Mouse (Mus musculus) bone marrow macrophage, adult 2 months (primary cell): ENCODE data around the gene Hnrnpr. TPM values are rescaled to one million over a fixed set of nuclear protein-coding genes. Genes with fewer than 3 reads are reported as not detected.

Experiments used
- H3K27ac ChIP-seq: 2 replicates; pipeline ENCODE4 v1.5.1; 2012; ENCODE audit warnings: low read depth, low read length; ENCODE audit not compliant: insufficient read depth
- H3K4me1 ChIP-seq: 2 replicates; pipeline ENCODE4 v1.6.1; 2012; ENCODE audit warnings: low read length; ENCODE audit not compliant: control insufficient read depth, insufficient read depth
- H3K4me3 ChIP-seq: 2 replicates; pipeline ENCODE4 v1.5.1; 2012; ENCODE audit warnings: mild to moderate bottlenecking, low read length, moderate library complexity; ENCODE audit not compliant: insufficient read depth
- CTCF ChIP-seq: IDR thresholded peaks from 2 replicates; pipeline ENCODE4 v1.5.1; 2012; ENCODE audit warnings: low read depth, mild to moderate bottlenecking, low read length, moderate library complexity
- POLR2A ChIP-seq: IDR thresholded peaks from 2 replicates; pipeline ENCODE4 v1.6.1; 2012; ENCODE audit warnings: mild to moderate bottlenecking, low read depth, low read length, borderline replicate concordance
- polyA plus RNA-seq: library from polyadenylated mRNA; stranded (reverse); fragments of >200 nt; gene quantifications from 2 replicates; pipeline ENCODE4 v1.2.4, GENCODE M21; 2012; ENCODE audit not compliant: missing spikeins, insufficient read depth, insufficient read length

Gene Hnrnpr
- polyA plus RNA-seq, 1 experiment = 57.9 TPM

- no peak for TF ChIP-seq POLR2A
- TF ChIP-seq CTCF = no peak
These were observed 2.4 kb upstream of the Hnrnpr start for GRCm38 (mm10) chr4:136308355-136308754.

DNA sequence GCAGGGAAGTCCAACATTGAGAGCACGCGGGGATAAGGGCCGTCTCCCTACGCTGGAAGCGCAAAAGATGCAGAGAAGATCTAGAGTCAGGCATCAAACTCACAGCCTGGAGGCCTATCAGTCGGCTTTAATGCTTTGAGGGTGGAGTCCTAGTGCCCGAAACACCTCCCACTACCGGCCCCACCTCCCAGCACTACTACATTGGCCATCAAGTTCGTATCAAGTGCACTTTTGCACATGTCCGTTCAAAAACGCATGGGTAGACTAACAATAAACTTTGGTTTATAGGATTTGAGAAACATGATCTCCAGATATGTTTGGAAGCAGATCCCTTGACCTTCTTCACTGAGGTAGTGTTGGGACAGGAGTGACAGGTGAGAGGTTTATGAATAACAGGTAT, 962 bp upstream of the Hnrnpr start:
- H3K4me1 ChIP-seq = peaks cover 8% of the 10 kb centered on the region
- H3K27ac ChIP-seq = peak overlapping the region; percentile 40
- peak overlapping the region; percentile 80 for H3K4me3 ChIP-seq
- TF ChIP-seq CTCF (no peak), POLR2A (no peak)

More at GRCm38 (mm10) chr4:136308355-136308754, 2.4 kb upstream of the Hnrnpr start:
- H3K4me3 ChIP-seq = no peak overlapping the region
- H3K27ac ChIP-seq = no peak overlapping the region
- peaks cover 6% of the 10 kb centered on the region for H3K4me1 ChIP-seq

GRCm38 (mm10) chr4:136311042-136311999, 579 bp downstream of the Hnrnpr start:
- H3K27ac ChIP-seq = peak overlapping the region; percentile 81
- H3K4me3 ChIP-seq = peak overlapping the region; percentile 93
- TF ChIP-seq POLR2A = no peak

DNA sequence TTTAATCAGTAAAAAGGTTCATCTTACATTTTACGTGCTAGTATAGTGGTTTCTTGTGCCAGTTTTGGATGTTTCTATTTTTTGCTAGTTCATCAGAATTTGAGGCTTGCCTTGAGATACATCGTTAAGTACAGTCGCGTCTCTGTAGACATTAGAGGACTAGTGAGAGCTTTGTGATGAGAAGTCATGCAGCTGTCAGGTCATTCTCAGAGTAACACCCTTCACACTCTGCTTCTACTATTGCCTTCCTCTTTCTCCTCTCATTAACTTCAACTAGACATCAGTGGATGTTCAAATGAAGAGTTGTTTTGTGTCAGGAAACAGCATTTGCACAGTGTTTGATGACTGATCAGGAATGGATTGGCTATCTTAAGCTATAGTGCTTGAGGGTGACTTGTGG, 1.9 kb downstream of the Hnrnpr start:
- TF ChIP-seq POLR2A (no peak), CTCF (no peak)
- no peak overlapping the region for H3K27ac ChIP-seq
- no peak overlapping the region for H3K4me3 ChIP-seq
- peaks cover 11% of the 10 kb centered on the region for H3K4me1 ChIP-seq

More at GRCm38 (mm10) chr4:136311042-136311999, 579 bp downstream of the Hnrnpr start:
- peaks cover 11% of the 10 kb centered on the region for H3K4me1 ChIP-seq

DNA sequence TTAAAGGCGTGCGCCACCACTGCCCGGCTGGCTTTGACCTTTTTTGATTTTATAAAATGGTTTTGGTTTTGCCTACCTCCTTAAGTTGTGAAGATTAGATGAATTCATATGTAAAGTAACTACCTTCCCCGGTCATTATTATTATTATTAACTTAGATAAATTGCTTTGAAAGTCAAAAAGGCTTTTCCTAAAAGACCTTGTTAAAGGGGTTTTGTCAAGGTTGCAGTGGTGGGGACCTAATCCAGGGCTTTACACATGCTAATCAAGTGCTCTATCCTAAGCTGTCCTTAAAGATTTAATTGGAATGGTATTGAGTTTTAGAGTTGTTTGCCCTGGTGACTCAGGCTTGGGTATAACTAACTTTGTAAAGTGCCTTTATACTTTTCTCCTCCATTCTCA, 6.9 kb downstream of the Hnrnpr start:
- no peak overlapping the region for H3K4me3 ChIP-seq
- H3K27ac ChIP-seq = no peak overlapping the region
- H3K4me1 ChIP-seq = peaks cover 26% of the 10 kb centered on the region
- no peak for TF ChIP-seq CTCF
- no peak for TF ChIP-seq POLR2A

DNA sequence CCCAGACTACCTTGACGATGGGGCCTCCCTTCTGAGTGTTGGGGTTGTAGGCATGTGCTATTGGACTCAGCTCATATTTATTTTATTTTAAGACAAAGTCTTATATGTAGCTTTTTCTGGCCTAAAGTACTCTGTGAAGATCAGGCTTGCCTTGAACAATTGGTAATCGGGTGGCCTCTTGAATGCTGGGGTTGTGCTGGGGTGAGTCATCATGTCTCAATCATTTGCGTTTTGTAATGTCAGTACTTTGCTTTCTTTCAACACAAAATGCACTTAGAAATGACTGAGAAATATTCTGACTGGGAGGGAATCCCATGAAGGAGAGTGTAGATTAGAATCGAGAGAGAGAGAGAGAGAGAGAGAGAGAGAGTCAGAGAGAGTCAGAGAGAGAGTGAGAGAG, 9.3 kb downstream of the Hnrnpr start:
- no peak overlapping the region for H3K27ac ChIP-seq
- H3K4me3 ChIP-seq = no peak overlapping the region
- peaks cover 18% of the 10 kb centered on the region for H3K4me1 ChIP-seq
- no peak for TF ChIP-seq POLR2A
- no peak for TF ChIP-seq CTCF

GRCm38 (mm10) chr4:136324226-136324625, 13.5 kb downstream of the Hnrnpr start:
- peaks cover 12% of the 10 kb centered on the region for H3K4me1 ChIP-seq
- H3K4me3 ChIP-seq = no peak overlapping the region
- TF ChIP-seq CTCF (no peak), POLR2A (no peak)
- no peak overlapping the region for H3K27ac ChIP-seq

- no peak for TF ChIP-seq POLR2A
- Histone ChIP-seq H3K27ac (no peak overlapping the region), H3K4me3 (no peak overlapping the region), H3K4me1 (no peaks in the 10 kb centered on the region)
These were observed 16.5 kb downstream of the Hnrnpr start for GRCm38 (mm10) chr4:136327238-136327637.

DNA sequence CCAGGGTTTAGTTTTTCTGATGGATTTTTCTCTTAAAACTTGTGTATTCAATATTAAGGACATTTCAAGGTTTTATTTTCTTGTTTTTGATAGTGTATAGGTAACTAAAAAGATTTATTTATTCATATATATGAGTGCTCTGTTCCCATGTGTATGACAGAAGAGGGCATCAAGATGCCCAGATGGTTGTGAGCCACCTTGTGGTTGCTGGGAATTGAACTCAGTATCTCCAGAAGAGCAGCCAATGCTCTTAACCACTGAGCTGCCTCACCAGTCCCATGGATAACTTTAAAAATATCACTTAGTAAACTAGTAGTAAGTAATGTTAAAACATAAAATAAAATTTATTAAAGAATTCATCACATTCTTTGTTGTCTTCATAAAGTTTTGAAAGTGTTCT, 17.4 kb downstream of the Hnrnpr start:
- Histone ChIP-seq H3K4me1 (no peaks in the 10 kb centered on the region), H3K4me3 (no peak overlapping the region), H3K27ac (no peak overlapping the region)
- TF ChIP-seq CTCF = no peak
- no peak for TF ChIP-seq POLR2A

DNA sequence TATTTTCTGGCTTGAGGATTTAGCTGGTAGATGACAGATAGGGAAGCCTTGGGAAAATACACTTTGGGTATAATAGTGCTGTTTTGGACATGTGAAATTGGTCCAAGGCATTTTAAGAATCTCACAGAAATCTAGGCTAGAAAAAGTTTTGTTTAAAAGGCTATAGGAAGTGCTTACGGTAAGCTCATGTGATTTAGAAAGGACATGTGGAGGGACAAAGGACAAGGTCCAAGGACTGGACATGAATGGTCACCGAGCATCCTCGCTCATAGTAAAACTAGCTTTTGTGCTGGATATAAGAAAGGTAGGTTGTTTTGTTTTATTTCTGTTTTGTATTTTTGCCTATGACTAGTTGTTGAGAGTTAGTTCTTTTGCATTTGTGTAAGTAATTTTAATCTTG, 21.0 kb downstream of the Hnrnpr start:
- Histone ChIP-seq H3K27ac (no peak overlapping the region), H3K4me1 (no peaks in the 10 kb centered on the region), H3K4me3 (no peak overlapping the region)
- TF ChIP-seq POLR2A (no peak), CTCF (no peak)

GRCm38 (mm10) chr4:136333191-136333590, 22.4 kb downstream of the Hnrnpr start:
- H3K27ac ChIP-seq = no peak overlapping the region
- H3K4me1 ChIP-seq = no peaks in the 10 kb centered on the region
- TF ChIP-seq POLR2A (no peak), CTCF (no peak)
- H3K4me3 ChIP-seq = no peak overlapping the region
